Mouse (Mus musculus): Measurements from ENCODE around the gene A1cf. TPM values are rescaled to one million over a fixed set of nuclear protein-coding genes. Genes with fewer than 3 reads are reported as not detected.

The A1cf gene
- polyA plus RNA-seq, 1 experiment from 2014 or later: not detected

DNA sequence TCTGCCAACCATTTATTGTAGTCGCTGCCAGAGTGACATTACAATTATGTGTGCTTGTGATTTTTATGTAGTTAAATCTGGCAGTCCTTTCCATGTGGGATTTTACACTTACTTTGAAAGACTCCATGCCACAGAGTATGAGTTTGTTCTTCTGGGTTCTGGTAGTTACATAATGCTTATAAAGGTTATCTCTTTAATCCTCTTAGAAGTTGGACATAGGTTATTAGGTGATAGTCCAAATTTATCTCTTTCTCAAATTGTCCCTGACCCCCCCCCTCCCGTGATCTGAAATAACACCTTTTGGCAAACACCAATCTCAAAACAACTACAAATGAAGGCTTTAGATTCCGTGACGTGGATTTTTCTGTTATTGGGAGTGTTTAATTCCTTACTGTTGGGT lies 16.0 kb downstream of the A1cf start:
- no peak overlapping the region for H3K4me2 ChIP-seq (ENCODE audit: low read depth)
- H3K9ac ChIP-seq (ENCODE audit: low read length): no peak overlapping the region
- H3K9me3 ChIP-seq (ENCODE audit: control insufficient read depth, low read length): no peaks in the 10 kb centered on the region
- H3K27me3 ChIP-seq (ENCODE audit: control insufficient read depth, insufficient read depth, low read length): no peaks in the 10 kb centered on the region
- H3K4me3 ChIP-seq (ENCODE audit: low read depth, low read length): no peak overlapping the region
- 80% methylated on average over 4 of the region's 4 CpGs for WGBS
- H3K4me1 ChIP-seq (ENCODE audit: control insufficient read depth, insufficient read depth, low read length): no peaks in the 10 kb centered on the region
- ATAC-seq (ENCODE audit: insufficient read depth, low FRiP score, low TSS enrichment) (no peak), DNase-seq (ENCODE audit: low spot score) (no peak)
- no peak overlapping the region for H3K27ac ChIP-seq (ENCODE audit: low read depth, low read length)
- H3K36me3 ChIP-seq (ENCODE audit: control insufficient read depth, insufficient read depth, low read length): no peaks in the 10 kb centered on the region

DNA sequence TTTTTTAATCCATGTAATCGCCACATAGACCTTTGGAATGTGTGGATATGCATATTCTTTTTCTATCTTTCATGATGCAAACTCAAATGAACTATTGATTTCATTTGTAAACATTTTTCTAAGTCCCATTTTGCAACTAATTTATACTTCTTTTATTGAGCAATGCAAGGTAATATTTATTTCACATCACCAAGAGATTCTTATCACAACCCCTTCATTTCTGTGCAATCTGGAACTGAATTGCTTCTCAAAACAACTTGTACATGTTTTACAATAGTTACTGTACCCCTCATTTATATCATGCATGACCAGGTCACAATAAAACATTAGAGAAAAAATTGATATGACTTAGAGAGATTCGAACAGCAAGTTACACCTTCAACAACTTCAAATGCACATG lies 18.7 kb downstream of the A1cf start:
- Histone ChIP-seq H3K36me3 (ENCODE audit: control insufficient read depth, insufficient read depth, low read length) (no peaks in the 10 kb centered on the region), H3K27ac (ENCODE audit: low read depth, low read length) (no peak overlapping the region), H3K27me3 (ENCODE audit: control insufficient read depth, insufficient read depth, low read length) (no peaks in the 10 kb centered on the region), H3K4me2 (ENCODE audit: low read depth) (no peak overlapping the region), H3K4me1 (ENCODE audit: control insufficient read depth, insufficient read depth, low read length) (no peaks in the 10 kb centered on the region), H3K9me3 (ENCODE audit: control insufficient read depth, low read length) (no peaks in the 10 kb centered on the region), H3K4me3 (ENCODE audit: low read depth, low read length) (no peak overlapping the region), H3K9ac (ENCODE audit: low read length) (no peak overlapping the region)
- 94% methylated on average over 2 of the region's 2 CpGs for WGBS
- ATAC-seq (ENCODE audit: insufficient read depth, low FRiP score, low TSS enrichment) (no peak), DNase-seq (ENCODE audit: low spot score) (no peak)

DNA sequence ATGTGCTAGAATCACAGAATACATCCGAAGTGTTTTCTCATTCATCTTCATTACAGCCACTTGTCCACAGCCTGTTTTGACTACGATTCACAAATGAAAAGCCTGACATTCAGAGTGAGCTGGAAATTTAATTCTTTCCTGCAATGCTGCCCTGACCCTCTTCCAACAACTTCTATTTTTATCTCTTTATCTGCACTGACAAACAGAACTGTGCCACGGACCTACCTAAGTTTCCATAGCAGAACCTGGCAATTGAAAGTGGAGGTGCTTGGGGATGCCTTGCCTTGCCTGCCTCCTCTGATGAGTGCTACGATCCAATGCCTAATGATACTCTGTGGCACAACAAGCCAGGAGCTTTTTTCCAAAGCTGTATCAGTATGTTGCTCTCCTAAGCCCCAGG lies 21.4 kb downstream of the A1cf start:
- WGBS: 86% methylated on average over 4 of the region's 4 CpGs
- no peak for ATAC-seq (ENCODE audit: insufficient read depth, low FRiP score, low TSS enrichment)
- no peaks in the 10 kb centered on the region for H3K36me3 ChIP-seq (ENCODE audit: control insufficient read depth, insufficient read depth, low read length)

DNA sequence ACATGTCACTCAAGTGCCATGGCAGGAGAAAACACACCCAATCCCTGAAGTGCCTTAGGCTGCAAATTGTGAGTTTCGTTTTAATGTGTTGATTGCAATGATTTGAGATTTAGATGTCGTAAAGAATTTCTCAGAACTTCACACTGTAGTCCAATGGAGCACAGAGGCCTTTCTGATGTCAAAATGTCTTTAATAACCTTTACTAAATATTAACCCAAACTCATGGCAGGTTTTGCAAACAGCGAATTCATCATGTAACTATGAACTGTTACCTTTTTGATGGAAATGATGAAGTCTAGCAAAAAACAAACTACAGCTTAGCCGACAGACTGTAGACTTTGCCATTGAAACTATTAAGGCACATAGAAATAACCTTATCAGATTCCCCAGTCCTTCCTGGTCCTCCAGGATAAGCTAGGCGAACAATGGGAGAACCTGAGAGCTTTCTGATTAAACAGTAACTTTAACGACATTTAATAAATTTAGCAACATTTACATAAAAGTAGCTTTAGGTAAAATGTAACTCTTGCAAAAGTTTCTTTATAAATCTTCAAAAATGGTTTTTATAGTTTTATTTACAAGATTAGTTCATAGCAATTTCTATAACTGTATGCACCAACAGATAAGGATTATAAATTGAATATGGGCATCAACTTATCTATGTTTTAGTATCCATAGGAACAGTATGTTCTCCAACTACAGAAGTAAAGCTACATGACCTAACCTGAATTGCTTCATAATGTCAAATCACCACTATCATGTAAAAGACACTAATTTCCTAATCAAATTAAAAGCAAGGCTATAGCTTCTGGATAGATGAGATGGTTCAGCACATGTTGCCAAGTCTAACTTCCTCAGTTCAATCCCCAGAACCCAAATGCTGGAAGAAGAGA lies 22.7 kb downstream of the A1cf start:
- Histone ChIP-seq H3K4me2 (ENCODE audit: low read depth) (no peak overlapping the region), H3K4me1 (ENCODE audit: control insufficient read depth, insufficient read depth, low read length) (no peaks in the 10 kb centered on the region), H3K9ac (ENCODE audit: low read length) (no peak overlapping the region), H3K4me3 (ENCODE audit: low read depth, low read length) (no peak overlapping the region), H3K27ac (ENCODE audit: low read depth, low read length) (no peak overlapping the region), H3K27me3 (ENCODE audit: control insufficient read depth, insufficient read depth, low read length) (no peaks in the 10 kb centered on the region), H3K36me3 (ENCODE audit: control insufficient read depth, insufficient read depth, low read length) (no peaks in the 10 kb centered on the region), H3K9me3 (ENCODE audit: control insufficient read depth, low read length) (no peaks in the 10 kb centered on the region)
- ATAC-seq (ENCODE audit: insufficient read depth, low FRiP score, low TSS enrichment) (no peak), DNase-seq (ENCODE audit: low spot score) (no peak)
- WGBS: 90% methylated on average over 6 of the region's 6 CpGs

More for the DNA sequence above, 21.4 kb downstream of the A1cf start:
- H3K27ac ChIP-seq (ENCODE audit: low read depth, low read length): no peak overlapping the region
- H3K4me2 ChIP-seq (ENCODE audit: low read depth): no peak overlapping the region
- no peaks in the 10 kb centered on the region for H3K4me1 ChIP-seq (ENCODE audit: control insufficient read depth, insufficient read depth, low read length)
- DNase-seq (ENCODE audit: low spot score): no peak
- H3K4me3 ChIP-seq (ENCODE audit: low read depth, low read length): no peak overlapping the region
- no peaks in the 10 kb centered on the region for H3K27me3 ChIP-seq (ENCODE audit: control insufficient read depth, insufficient read depth, low read length)
- no peak overlapping the region for H3K9ac ChIP-seq (ENCODE audit: low read length)
- no peaks in the 10 kb centered on the region for H3K9me3 ChIP-seq (ENCODE audit: control insufficient read depth, low read length)

DNA sequence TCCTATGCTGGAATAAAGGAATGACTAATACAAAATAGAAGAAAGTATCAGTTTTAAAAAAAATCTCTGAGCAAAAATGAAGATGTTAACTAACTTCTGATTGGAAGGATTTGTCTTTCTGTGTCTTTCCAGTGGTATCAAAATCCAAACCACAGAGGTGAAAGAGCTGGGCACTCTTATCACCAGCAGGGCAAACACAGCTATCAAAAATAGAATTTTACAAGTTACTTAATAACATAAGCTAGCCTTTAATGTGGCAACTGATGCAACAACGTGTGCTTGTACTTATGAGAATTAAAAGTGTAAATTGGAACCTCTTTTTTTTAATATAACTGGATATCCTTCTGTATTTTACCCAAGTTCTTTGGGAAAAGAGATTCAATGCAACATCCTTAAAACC lies 27.4 kb downstream of the A1cf start:
- H3K27me3 ChIP-seq (ENCODE audit: control insufficient read depth, insufficient read depth, low read length): no peaks in the 10 kb centered on the region
- H3K9ac ChIP-seq (ENCODE audit: low read length): no peak overlapping the region
- H3K4me1 ChIP-seq (ENCODE audit: control insufficient read depth, insufficient read depth, low read length): no peaks in the 10 kb centered on the region
- ATAC-seq (ENCODE audit: insufficient read depth, low FRiP score, low TSS enrichment): no peak
- H3K36me3 ChIP-seq (ENCODE audit: control insufficient read depth, insufficient read depth, low read length): no peaks in the 10 kb centered on the region
- no peak overlapping the region for H3K4me3 ChIP-seq (ENCODE audit: low read depth, low read length)
- WGBS: 85% methylated on average over 1 of the region's 1 CpGs
- H3K9me3 ChIP-seq (ENCODE audit: control insufficient read depth, low read length): no peaks in the 10 kb centered on the region
- H3K27ac ChIP-seq (ENCODE audit: low read depth, low read length): no peak overlapping the region
- DNase-seq (ENCODE audit: low spot score): no peak
- H3K4me2 ChIP-seq (ENCODE audit: low read depth): no peak overlapping the region

DNA sequence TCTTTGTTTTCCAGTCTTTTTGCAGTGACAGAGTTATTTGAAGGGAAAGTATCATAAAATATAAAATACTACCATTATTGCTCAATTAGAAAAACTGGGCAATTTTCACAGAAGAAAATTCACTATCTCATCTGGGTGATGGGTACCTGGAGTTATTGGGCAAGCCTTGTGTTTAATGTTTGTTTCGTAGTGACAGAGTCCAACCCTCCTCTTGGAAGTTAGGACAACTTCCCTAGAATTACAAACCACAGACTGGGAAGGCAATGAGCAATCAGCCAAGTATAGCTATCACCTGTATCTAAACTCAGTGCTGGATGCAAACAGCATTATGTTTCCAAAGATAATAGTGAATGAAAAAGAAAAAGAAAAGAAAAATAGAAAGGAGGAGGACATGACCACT lies 28.1 kb downstream of the A1cf start:
- Histone ChIP-seq H3K9me3 (ENCODE audit: control insufficient read depth, low read length) (no peaks in the 10 kb centered on the region), H3K4me2 (ENCODE audit: low read depth) (no peak overlapping the region), H3K9ac (ENCODE audit: low read length) (no peak overlapping the region), H3K4me3 (ENCODE audit: low read depth, low read length) (no peak overlapping the region), H3K4me1 (ENCODE audit: control insufficient read depth, insufficient read depth, low read length) (no peaks in the 10 kb centered on the region), H3K27ac (ENCODE audit: low read depth, low read length) (no peak overlapping the region), H3K27me3 (ENCODE audit: control insufficient read depth, insufficient read depth, low read length) (no peaks in the 10 kb centered on the region), H3K36me3 (ENCODE audit: control insufficient read depth, insufficient read depth, low read length) (no peaks in the 10 kb centered on the region)
- ATAC-seq (ENCODE audit: insufficient read depth, low FRiP score, low TSS enrichment) (no peak), DNase-seq (ENCODE audit: low spot score) (no peak)
- WGBS: 86% methylated on average over 1 of the region's 1 CpGs

DNA sequence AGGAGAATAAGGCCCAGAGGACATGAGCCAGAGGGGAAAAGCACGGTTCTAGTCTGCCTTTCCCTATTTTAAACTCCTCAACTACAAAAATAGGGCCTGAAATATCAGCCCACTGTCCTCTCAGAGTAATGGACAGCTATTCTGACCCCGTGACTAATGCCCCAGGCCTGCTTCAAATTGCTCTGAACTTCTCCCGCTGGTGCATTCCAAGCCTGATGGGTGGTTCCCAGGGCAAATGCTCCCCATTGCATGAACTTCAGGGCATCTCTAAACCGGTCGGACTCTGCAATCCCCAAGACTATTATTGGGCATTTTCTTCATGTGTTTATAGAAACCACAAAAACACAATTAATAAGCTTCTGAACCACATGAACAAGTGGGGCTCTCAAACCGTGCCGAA lies 37.1 kb downstream of the A1cf start:
- DNase-seq (ENCODE audit: low spot score) (no peak), ATAC-seq (ENCODE audit: insufficient read depth, low FRiP score, low TSS enrichment) (no peak)
- H3K36me3 ChIP-seq (ENCODE audit: control insufficient read depth, insufficient read depth, low read length): no peaks in the 10 kb centered on the region
- no peak overlapping the region for H3K4me2 ChIP-seq (ENCODE audit: low read depth)
- no peak overlapping the region for H3K27ac ChIP-seq (ENCODE audit: low read depth, low read length)
- H3K27me3 ChIP-seq (ENCODE audit: control insufficient read depth, insufficient read depth, low read length): no peaks in the 10 kb centered on the region
- H3K9ac ChIP-seq (ENCODE audit: low read length): no peak overlapping the region
- H3K9me3 ChIP-seq (ENCODE audit: control insufficient read depth, low read length): no peaks in the 10 kb centered on the region
- H3K4me3 ChIP-seq (ENCODE audit: low read depth, low read length): no peak overlapping the region
- 50% methylated on average over 7 of the region's 7 CpGs for WGBS
- H3K4me1 ChIP-seq (ENCODE audit: control insufficient read depth, insufficient read depth, low read length): no peaks in the 10 kb centered on the region; the same call in 1 of the 2 replicates

DNA sequence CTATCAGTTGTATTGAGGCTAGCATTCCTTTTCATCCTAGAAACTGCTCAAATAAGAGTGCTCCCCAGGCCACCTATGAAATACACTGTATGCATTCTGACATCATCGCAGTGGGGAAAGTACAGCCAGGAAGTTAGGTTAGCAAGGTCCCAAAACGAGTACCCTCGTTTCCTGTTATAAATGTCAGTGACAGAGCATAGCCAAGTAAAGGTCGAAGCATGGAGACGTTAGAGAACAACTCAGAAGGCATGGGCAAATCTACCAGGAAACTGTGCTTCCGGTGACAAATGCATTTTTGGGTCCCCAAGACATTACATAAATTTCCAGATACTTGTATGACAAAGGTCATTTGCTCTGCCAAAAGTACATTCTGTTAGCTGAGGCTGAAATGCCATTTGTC lies 41.9 kb downstream of the A1cf start:
- WGBS: 69% methylated on average over 6 of the region's 6 CpGs
- ATAC-seq (ENCODE audit: insufficient read depth, low FRiP score, low TSS enrichment) (no peak), DNase-seq (ENCODE audit: low spot score) (no peak)
- H3K27ac ChIP-seq (ENCODE audit: low read depth, low read length): no peak overlapping the region
- H3K4me1 ChIP-seq (ENCODE audit: control insufficient read depth, insufficient read depth, low read length): no peaks in the 10 kb centered on the region; the same call in 1 of the 2 replicates
- no peaks in the 10 kb centered on the region for H3K36me3 ChIP-seq (ENCODE audit: control insufficient read depth, insufficient read depth, low read length)
- H3K4me2 ChIP-seq (ENCODE audit: low read depth): no peak overlapping the region
- no peaks in the 10 kb centered on the region for H3K27me3 ChIP-seq (ENCODE audit: control insufficient read depth, insufficient read depth, low read length)
- no peaks in the 10 kb centered on the region for H3K9me3 ChIP-seq (ENCODE audit: control insufficient read depth, low read length)
- H3K4me3 ChIP-seq (ENCODE audit: low read depth, low read length): no peak overlapping the region
- H3K9ac ChIP-seq (ENCODE audit: low read length): no peak overlapping the region

DNA sequence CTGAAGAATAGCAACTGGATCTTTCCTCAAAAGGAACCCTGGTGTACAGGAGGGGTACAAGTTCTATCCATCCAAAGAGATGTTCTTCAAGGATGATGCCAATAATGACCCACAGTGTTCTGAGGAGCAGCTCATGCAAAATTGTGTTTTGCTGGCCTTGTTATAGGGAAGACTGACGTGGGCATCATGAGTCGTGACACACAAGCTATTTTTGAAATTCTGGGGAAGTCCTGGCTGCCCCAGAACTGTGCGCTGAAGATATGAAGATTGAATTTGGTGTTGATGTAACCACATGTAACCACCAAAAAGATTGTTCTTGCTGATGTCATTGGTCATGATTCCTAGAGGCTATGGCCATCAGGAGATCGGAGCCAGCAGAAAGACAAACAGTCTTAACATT lies 45.4 kb downstream of the A1cf start:
- DNase-seq (ENCODE audit: low spot score): no peak
- WGBS: 94% methylated on average over 4 of the region's 4 CpGs
- H3K4me2 ChIP-seq (ENCODE audit: low read depth): no peak overlapping the region
- no peak overlapping the region for H3K4me3 ChIP-seq (ENCODE audit: low read depth, low read length)
- ATAC-seq (ENCODE audit: insufficient read depth, low FRiP score, low TSS enrichment): no peak
- no peaks in the 10 kb centered on the region for H3K9me3 ChIP-seq (ENCODE audit: control insufficient read depth, low read length)
- H3K9ac ChIP-seq (ENCODE audit: low read length): no peak overlapping the region
- H3K27ac ChIP-seq (ENCODE audit: low read depth, low read length): no peak overlapping the region
- H3K36me3 ChIP-seq (ENCODE audit: control insufficient read depth, insufficient read depth, low read length): no peaks in the 10 kb centered on the region
- H3K27me3 ChIP-seq (ENCODE audit: control insufficient read depth, insufficient read depth, low read length): no peaks in the 10 kb centered on the region
- no peaks in the 10 kb centered on the region for H3K4me1 ChIP-seq (ENCODE audit: control insufficient read depth, insufficient read depth, low read length)
